Mouse (Mus musculus): ENCODE data around the gene Cntn2. TPM values are rescaled to one million over a fixed set of nuclear protein-coding genes. Genes with fewer than 3 reads are reported as not detected.

The Cntn2 gene
- polyA plus RNA-seq, 1 experiment from 2014 or later: 0.94 TPM

Other genes starting within 250 kb of the Cntn2 start
- not detected in 2 replicates for gene Klhdc8a, start 244.6 kb downstream of the Cntn2 start, polyA plus RNA-seq (2016; fragmentation: Nextera tagmentation; extraction: Ambion mirVana)
- 0.84 and 0.92 TPM in 2 replicates for gene Nuak2, start 227.1 kb downstream of the Cntn2 start, polyA plus RNA-seq (2016; fragmentation: Nextera tagmentation; extraction: Ambion mirVana)
- gene Tmcc2, start 152.0 kb downstream of the Cntn2 start, polyA plus RNA-seq (2016; fragmentation: Nextera tagmentation; extraction: Ambion mirVana): 7.6 and 8.0 TPM in 2 replicates
- 13.3 and 15.9 TPM in 2 replicates for gene Dstyk, start 125.7 kb downstream of the Cntn2 start, polyA plus RNA-seq (2016; fragmentation: Nextera tagmentation; extraction: Ambion mirVana)
- 59.4 and 66.8 TPM in 2 replicates for gene Rbbp5, start 65.9 kb downstream of the Cntn2 start, polyA plus RNA-seq (2016; fragmentation: Nextera tagmentation; extraction: Ambion mirVana)
- gene Tmem81, start 37.0 kb downstream of the Cntn2 start, polyA plus RNA-seq (2016; fragmentation: Nextera tagmentation; extraction: Ambion mirVana): 1.5 and 1.7 TPM in 2 replicates
- gene Nfasc, start 198.5 kb upstream of the Cntn2 start, polyA plus RNA-seq (2016; fragmentation: Nextera tagmentation; extraction: Ambion mirVana): 0.98 and 1.4 TPM in 2 replicates

All from limb, embryonic 10.5 days (tissue).